Mouse (Mus musculus) heart, adult 8-10 months (tissue): Measurements from ENCODE around the gene Bcl2l15. TPM values are rescaled to one million over a fixed set of nuclear protein-coding genes. Genes with fewer than 3 reads are reported as not detected.
A peak's percentile ranks its signal among the peaks of the same experiment; 100 is the strongest.

Experiments
- DNase-seq: peaks from one replicate; pipeline ENCODE4 v3.0.0; 2022; ENCODE audit warnings: low spot score
- total RNA-seq, 4 experiments: library from RNA; stranded (reverse); gene quantifications; 2 replicates each; pipeline ENCODE4 v1.2.4; 2022

Gene Bcl2l15
- total RNA-seq, 4 experiments from 2014 or later = not detected

DNA sequence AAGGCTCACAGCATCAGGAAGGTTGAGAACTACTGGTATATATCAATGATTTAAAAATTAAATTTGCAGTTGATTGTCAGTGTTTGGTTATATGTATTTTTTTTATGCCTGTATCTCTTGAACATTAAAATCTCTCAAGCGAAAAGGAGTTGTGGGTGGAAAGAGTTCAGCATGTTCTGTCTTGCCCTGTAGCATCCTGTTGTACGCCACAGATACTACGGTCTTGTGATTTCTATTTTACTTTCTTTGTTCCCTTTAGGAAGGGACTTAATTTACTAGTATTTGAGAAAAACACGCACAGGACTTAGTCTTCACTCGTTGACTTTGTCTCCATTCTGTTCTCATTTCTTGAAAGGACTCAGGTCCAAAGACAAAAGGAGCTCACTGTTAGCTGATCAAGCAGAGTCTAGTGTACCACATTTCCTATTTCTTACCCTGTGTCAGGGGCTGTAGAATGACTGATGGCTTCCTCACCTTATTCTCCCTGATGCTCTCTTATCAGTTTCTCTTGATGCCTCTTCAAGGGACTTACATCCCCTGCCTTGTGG, 35.1 kb downstream of the Bcl2l15 start:
- no peak for DNase-seq

DNA sequence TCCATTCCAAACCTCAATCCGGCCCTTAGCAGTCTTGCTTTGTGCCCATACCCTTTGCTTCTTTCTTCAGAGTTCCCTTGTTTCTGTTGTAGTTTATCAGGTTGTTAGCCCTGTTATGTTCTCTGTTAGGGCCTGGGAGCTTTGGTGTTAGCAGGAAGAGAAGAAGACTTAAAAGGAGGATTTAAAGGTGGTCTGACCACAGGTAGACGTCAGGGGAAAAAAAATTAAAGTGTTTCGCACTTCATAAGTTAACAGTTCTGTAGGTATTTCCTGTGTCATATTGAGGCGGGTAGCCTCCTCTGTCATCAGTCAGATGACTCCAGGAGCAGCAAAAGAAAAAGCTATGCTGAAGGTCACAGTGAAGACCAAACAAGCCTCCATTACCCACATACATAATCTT, 35.6 kb downstream of the Bcl2l15 start:
- no peak for DNase-seq

DNA sequence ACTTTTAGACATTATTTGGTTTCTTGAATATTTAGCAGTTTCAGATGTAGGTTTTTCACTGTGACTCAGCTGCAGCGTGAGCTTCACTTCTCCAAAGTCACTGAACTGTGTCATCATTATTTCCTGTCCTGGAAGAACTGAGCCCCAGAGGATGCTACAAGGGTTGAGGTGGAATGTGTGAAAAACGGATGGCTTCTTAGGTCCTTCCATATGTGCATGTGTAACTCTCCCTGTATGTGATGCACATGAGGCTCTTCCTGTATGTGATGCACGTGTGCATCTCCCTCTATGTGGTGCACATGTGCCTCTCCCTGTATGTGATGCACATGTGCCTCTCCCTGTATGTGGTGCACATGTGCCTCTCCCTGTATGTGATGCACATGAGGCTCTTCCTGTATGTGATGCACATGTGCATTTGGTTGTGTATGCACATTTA, 40.3 kb downstream of the Bcl2l15 start:
- DNase-seq = peak; percentile 3

DNA sequence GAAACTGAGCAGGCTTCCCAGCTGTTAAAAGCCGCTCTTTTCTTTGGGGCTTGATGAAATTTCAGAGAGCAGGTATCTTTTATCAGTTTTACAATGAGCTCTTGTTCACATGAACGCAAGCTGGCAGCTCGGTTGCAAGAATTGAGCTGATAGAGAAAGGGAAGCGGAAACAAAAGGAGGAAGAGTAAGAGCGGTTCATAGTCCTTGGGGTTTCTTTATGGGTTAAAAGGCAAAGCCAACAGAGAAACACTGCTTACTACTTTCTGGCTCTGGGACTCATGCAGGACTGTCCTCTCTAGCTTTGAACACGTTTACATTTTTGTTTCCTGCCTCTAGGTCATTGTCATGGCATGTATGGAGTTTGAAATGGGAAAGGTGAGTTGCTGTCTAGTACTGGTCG, 41.9 kb downstream of the Bcl2l15 start:
- DNase-seq = no peak

DNA sequence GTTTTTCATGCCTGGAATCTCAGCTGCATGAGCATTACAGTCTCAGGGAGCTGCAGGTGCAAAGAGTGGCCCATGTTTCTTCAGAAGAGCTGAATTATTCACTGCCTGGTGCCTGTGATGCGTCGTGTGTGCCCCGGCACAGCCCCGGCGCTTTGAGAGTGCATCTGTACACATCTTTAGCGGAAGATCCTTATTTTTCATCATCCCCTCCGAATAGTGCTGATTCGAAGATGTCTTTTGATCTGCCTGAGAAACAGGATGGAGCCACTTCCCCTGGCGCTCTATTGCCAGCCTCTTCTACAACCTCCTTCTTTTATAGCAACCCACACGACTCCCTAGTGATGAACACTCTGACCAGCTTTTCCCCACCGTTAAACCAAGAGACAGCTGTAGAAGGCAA, 53.5 kb downstream of the Bcl2l15 start:
- no peak for DNase-seq

DNA sequence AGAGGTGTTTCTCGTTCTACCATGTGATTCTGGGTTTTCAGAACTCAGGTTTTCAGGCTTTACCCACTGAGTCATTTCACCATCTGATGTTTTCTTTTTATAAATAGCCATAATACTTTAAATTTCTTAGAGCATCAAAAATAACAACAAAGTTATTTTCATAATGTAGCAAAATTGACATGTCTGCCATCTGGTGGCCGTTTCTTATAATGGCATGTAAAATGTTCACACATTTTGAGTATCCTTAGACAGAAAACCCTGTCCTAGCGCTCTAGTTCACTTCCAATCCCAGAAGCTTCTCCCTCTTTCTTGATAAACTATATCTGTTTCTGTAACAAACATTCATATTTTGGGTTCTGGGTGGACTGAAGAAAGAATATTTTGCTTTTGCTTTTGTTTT, 55.2 kb downstream of the Bcl2l15 start:
- DNase-seq = peak; percentile 49

DNA sequence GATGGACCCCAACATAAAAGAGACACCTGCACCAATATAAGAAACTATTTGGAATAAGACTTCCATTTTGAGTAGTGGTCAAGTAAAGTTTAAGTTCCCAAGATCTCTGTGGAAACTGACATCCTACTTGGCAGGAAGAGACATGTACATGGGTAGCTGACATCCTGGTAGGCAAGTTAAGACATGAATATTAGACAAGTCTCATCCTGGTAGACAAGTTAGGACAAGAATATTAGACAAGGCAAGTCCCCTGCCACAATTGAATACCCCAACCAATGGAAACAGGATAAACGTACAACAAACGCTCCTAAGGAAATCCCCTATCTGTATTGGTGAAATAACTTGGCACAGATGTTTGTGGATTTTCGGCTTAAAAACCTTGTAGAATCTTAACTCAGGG, 61.0 kb downstream of the Bcl2l15 start:
- no peak for DNase-seq

Other genes with a start within 250 kb of the Bcl2l15 start
- gene Atg4a-ps, start 186.5 kb upstream of the Bcl2l15 start, total RNA-seq = 1 to 10 TPM in 2 of 4 experiments, not detected in 2; 2.1 to 3.1 TPM
- 1 to 10 TPM; 4.4 to 5.2 (median 5.0) TPM for gene Olfml3, start 94.6 kb upstream of the Bcl2l15 start, total RNA-seq
- not detected for gene Gm10964, start 93.2 kb upstream of the Bcl2l15 start, total RNA-seq
- 100 to 1,000 TPM in 1 of 4 experiments, 10 to 100 TPM in 3; 83.0 to 105 (median 93.9) TPM for gene Hipk1, start 41.0 kb upstream of the Bcl2l15 start, total RNA-seq
- 1 to 10 TPM; 5.3 to 9.6 (median 7.2) TPM for gene Dclre1b, start 23.2 kb upstream of the Bcl2l15 start, total RNA-seq
- gene Ap4b1, start 23.1 kb upstream of the Bcl2l15 start, total RNA-seq = 10 to 100 TPM; 14.0 to 16.6 (median 15.9) TPM
- not detected for gene Gm43064, start 23.0 kb upstream of the Bcl2l15 start, total RNA-seq
- under 1 TPM; 0.24 to 0.92 (median 0.50) TPM for gene Ptpn22, start 27.2 kb downstream of the Bcl2l15 start, total RNA-seq
- 1 to 10 TPM; 5.6 to 8.1 (median 7.0) TPM for gene Rsbn1, start 81.5 kb downstream of the Bcl2l15 start, total RNA-seq
- 1 to 10 TPM; 4.9 to 6.9 (median 6.4) TPM for gene Phtf1, start 135.5 kb downstream of the Bcl2l15 start, total RNA-seq